ENCODE assay signal across 20 mouse cellular contexts in the genomic region with DNA sequence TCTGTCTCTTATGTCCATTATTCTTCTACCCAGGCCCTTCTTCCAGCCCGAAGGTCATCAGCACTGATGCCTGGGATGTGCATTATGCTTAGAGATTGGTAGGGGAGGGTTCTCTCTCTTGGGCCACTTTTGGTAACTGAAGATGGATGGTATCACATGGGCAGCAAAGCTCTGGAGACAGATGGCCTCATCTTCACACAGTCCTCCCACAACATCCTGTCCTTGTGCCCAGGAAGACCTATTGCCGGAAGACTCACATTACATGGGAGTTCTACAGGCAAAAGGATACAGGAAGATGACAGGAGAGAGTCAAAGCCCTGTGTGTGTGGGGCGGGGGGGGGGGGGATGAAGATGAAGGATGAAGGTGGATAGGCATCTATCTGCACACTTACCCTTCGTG.
DNase-seq lines count a peak whose midpoint lies in the region; ATAC-seq lines count a peak whose summit lies in the region.
"Had no signal": no experiment of that assay in that cellular context is flagged by ENCODE, and none has a peak within 500 bp of the region (broad histone marks: within the 10 kb centered on the region; RNA-seq: fewer than 3 reads in every experiment).

No protein-coding gene starts in this region.

- no peaks in the 10 kb centered on the region for H3K36me3 ChIP-seq in kidney, embryonic 15.5 days
- no peaks in the 10 kb centered on the region for H3K36me3 ChIP-seq in limb, embryonic 10.5 days
- H3K36me3 ChIP-seq: embryonic facial prominence, embryonic 10.5 days; embryonic facial prominence, embryonic 13.5 days; hindbrain, embryonic 12.5 days; hindbrain, embryonic 15.5 days had no signal

- no peak overlapping the region for H3K4me2 ChIP-seq in kidney, embryonic 15.5 days
- H3K4me2 ChIP-seq: embryonic facial prominence, embryonic 13.5 days; forebrain, embryonic 13.5 days; heart, embryonic 11.5 days; hindbrain, embryonic 12.5 days; hindbrain, embryonic 15.5 days had no signal

- peak; percentile 34 for DNase-seq in cerebellum, adult 9-10 months
- no peak for DNase-seq in cerebellum, postnatal 36 days
- DNase-seq in kidney, adult 8-10 months = no peak
- peak; percentile 17 for DNase-seq in limb, embryonic 10.5 days (ENCODE audit: low spot score)
- no peak for DNase-seq in lung, postnatal 10 days
- DNase-seq: adrenal gland, adult 2 months; adrenal gland, postnatal 14 days; embryo, embryonic 11 days; forebrain, postnatal 0 days; gastrocnemius, adult 2 months; gastrocnemius, postnatal 14 days had no signal

- ATAC-seq in kidney, embryonic 15.5 days (replicated peaks; ENCODE audit: low FRiP score) = 0 out of 2 replicates have a peak, but pooled peaks have one; percentile 33
- ATAC-seq: CD4-positive, CD25-positive, alpha-beta regulatory T cell, adult 4 months; forebrain, embryonic 13.5 days; forebrain, postnatal 0 days had no signal

- no peak overlapping the region for H3K4me3 ChIP-seq in kidney, embryonic 15.5 days (replicated peaks)
- H3K4me3 ChIP-seq in limb, embryonic 10.5 days = no peak overlapping the region
- H3K4me3 ChIP-seq: embryonic facial prominence, embryonic 10.5 days; embryonic facial prominence, embryonic 13.5 days; erythroblast, embryonic 14.5 days; forebrain, embryonic 13.5 days; gastrocnemius, adult 2 months; hindbrain, embryonic 12.5 days; hindbrain, embryonic 15.5 days had no signal

- H3K27ac ChIP-seq in kidney, embryonic 15.5 days = no peak overlapping the region
- no peak overlapping the region for H3K27ac ChIP-seq in limb, embryonic 10.5 days
- H3K27ac ChIP-seq: embryonic facial prominence, embryonic 10.5 days; embryonic facial prominence, embryonic 13.5 days; forebrain, embryonic 13.5 days; gastrocnemius, adult 2 months; hindbrain, embryonic 12.5 days; hindbrain, embryonic 15.5 days had no signal

- H3K27me3 ChIP-seq in kidney, embryonic 15.5 days = no peaks in the 10 kb centered on the region
- H3K27me3 ChIP-seq in limb, embryonic 10.5 days (ENCODE audit: low read depth, poor library complexity, severe bottlenecking) = no peaks in the 10 kb centered on the region
- H3K27me3 ChIP-seq: embryonic facial prominence, embryonic 13.5 days; forebrain, embryonic 13.5 days; hindbrain, embryonic 12.5 days; hindbrain, embryonic 15.5 days had no signal

- WGBS in kidney, embryonic 15.5 days = 61% methylated on average over 4 of the region's 4 CpGs
- 85% methylated on average over 4 of the region's 4 CpGs for WGBS in limb, embryonic 10.5 days

- 0 out of 2 replicates have a peak, but pooled peaks cover 7% of the 10 kb centered on the region for H3K4me1 ChIP-seq in kidney, embryonic 15.5 days
- H3K4me1 ChIP-seq in limb, embryonic 10.5 days = no peaks in the 10 kb centered on the region
- H3K4me1 ChIP-seq: embryonic facial prominence, embryonic 10.5 days had no signal

- no peak overlapping the region for H3K9ac ChIP-seq in kidney, embryonic 15.5 days
- H3K9ac ChIP-seq: embryonic facial prominence, embryonic 13.5 days; forebrain, embryonic 13.5 days; forebrain, postnatal 0 days; hindbrain, embryonic 12.5 days; hindbrain, embryonic 15.5 days had no signal

- no peaks in the 10 kb centered on the region for H3K9me3 ChIP-seq in kidney, embryonic 15.5 days (replicated peaks)
- H3K9me3 ChIP-seq in limb, embryonic 10.5 days (replicated peaks) = no peaks in the 10 kb centered on the region
- H3K9me3 ChIP-seq: embryonic facial prominence, embryonic 10.5 days; embryonic facial prominence, embryonic 13.5 days; forebrain, embryonic 13.5 days; hindbrain, embryonic 12.5 days; hindbrain, embryonic 15.5 days had no signal

Comparison
In these comparisons a context has a peak if more than half of its experiments do, and no peak if none do; other contexts are left out.
1. DNase-seq: peak in cerebellum, adult 9-10 months (single experiment) and limb, embryonic 10.5 days (single experiment); none in cerebellum, postnatal 36 days (0 of 2), kidney, adult 8-10 months (0 of 2) and lung, postnatal 10 days (single experiment).